Comparison of ENCODE assay signal across 8 mouse cellular contexts in genomic region chr11:114165656-114166362, GRCm38 (mm10).
A peak's percentile ranks its signal among the peaks of the same experiment; 100 is the strongest.
DNase-seq lines count a peak whose midpoint lies in the region; ATAC-seq and TF ChIP-seq lines count a peak whose summit lies in the region.

No protein-coding gene starts in this region.

- H3K36me3 ChIP-seq in liver, embryonic 12.5 days = no peaks in the 10 kb centered on the region
- H3K36me3 ChIP-seq in liver, embryonic 11.5 days (ENCODE audit: control insufficient read depth, insufficient read depth, low read length) = no peaks in the 10 kb centered on the region
- no peaks in the 10 kb centered on the region for H3K36me3 ChIP-seq in embryonic facial prominence, embryonic 15.5 days
- H3K36me3 ChIP-seq in hindbrain, postnatal 0 days (ENCODE audit: insufficient read depth, low read length) = no peaks in the 10 kb centered on the region
- no peaks in the 10 kb centered on the region for H3K36me3 ChIP-seq in neural tube, embryonic 13.5 days

- 34% methylated on average over 23 of the region's 23 CpGs for WGBS in liver, embryonic 12.5 days (ENCODE audit: insufficient replicate concordance)
- 28% methylated on average over 23 of the region's 23 CpGs for WGBS in liver, embryonic 11.5 days
- WGBS in embryonic facial prominence, embryonic 15.5 days = 19% methylated on average over 23 of the region's 23 CpGs
- WGBS in hindbrain, postnatal 0 days = 20% methylated on average over 23 of the region's 23 CpGs
- WGBS in neural tube, embryonic 13.5 days = 23% methylated on average over 23 of the region's 23 CpGs

- 0 out of 2 replicates have a peak overlapping the region, but pooled peaks have one; percentile 8 for H3K4me2 ChIP-seq in liver, embryonic 12.5 days
- no peak overlapping the region; the same call in 1 of the 2 replicates for H3K4me2 ChIP-seq in liver, embryonic 11.5 days
- H3K4me2 ChIP-seq in embryonic facial prominence, embryonic 15.5 days (replicated peaks) = peak overlapping the region; percentile 25; the same call in 1 of the 2 replicates
- H3K4me2 ChIP-seq in hindbrain, postnatal 0 days (ENCODE audit: low read depth, low read length) = peak overlapping the region; percentile 39
- H3K4me2 ChIP-seq in neural tube, embryonic 13.5 days = peak overlapping the region; percentile 35

- no peaks in the 10 kb centered on the region for H3K4me1 ChIP-seq in liver, embryonic 12.5 days
- no peaks in the 10 kb centered on the region for H3K4me1 ChIP-seq in liver, embryonic 11.5 days (replicated peaks; ENCODE audit: control insufficient read depth, insufficient read depth, low read length)
- peaks cover 9% of the 10 kb centered on the region; the same call in 1 of the 2 replicates for H3K4me1 ChIP-seq in embryonic facial prominence, embryonic 15.5 days
- peaks cover 7% of the 10 kb centered on the region; the same call in 1 of the 2 replicates for H3K4me1 ChIP-seq in hindbrain, postnatal 0 days (ENCODE audit: insufficient read depth, low read length)
- H3K4me1 ChIP-seq in neural tube, embryonic 13.5 days (replicated peaks) = peaks cover 19% of the 10 kb centered on the region

- no peak for DNase-seq in liver, embryonic 11.5 days (ENCODE audit: low spot score)
- peak; percentile 70 for DNase-seq in hindbrain, postnatal 0 days (ENCODE audit: low spot score)
- DNase-seq in natural killer cell, adult 2 months (ENCODE audit: low spot score in 2 of 2) = no peak
- DNase-seq in adrenal gland, postnatal 25 days = no peak
- no peak for DNase-seq in gastrocnemius, postnatal 25 days

- H3K27me3 ChIP-seq in liver, embryonic 12.5 days (replicated peaks) = peaks cover 13% of the 10 kb centered on the region
- H3K27me3 ChIP-seq in liver, embryonic 11.5 days (replicated peaks; ENCODE audit: control insufficient read depth, insufficient read depth, low read length) = peaks cover 3% of the 10 kb centered on the region; the same call in 1 of the 2 replicates
- no peaks in the 10 kb centered on the region for H3K27me3 ChIP-seq in embryonic facial prominence, embryonic 15.5 days
- no peaks in the 10 kb centered on the region for H3K27me3 ChIP-seq in hindbrain, postnatal 0 days (ENCODE audit: insufficient read depth, low read length)
- peaks cover 9% of the 10 kb centered on the region; the same call in 1 of the 2 replicates for H3K27me3 ChIP-seq in neural tube, embryonic 13.5 days

- no peaks in the 10 kb centered on the region for H3K9me3 ChIP-seq in liver, embryonic 12.5 days (replicated peaks)
- no peaks in the 10 kb centered on the region for H3K9me3 ChIP-seq in liver, embryonic 11.5 days (ENCODE audit: control insufficient read depth, low read length)
- H3K9me3 ChIP-seq in embryonic facial prominence, embryonic 15.5 days (replicated peaks) = no peaks in the 10 kb centered on the region
- H3K9me3 ChIP-seq in hindbrain, postnatal 0 days (ENCODE audit: low read length) = no peaks in the 10 kb centered on the region
- H3K9me3 ChIP-seq in neural tube, embryonic 13.5 days = no peaks in the 10 kb centered on the region

- H3K4me3 ChIP-seq in liver, embryonic 12.5 days = no peak overlapping the region
- H3K4me3 ChIP-seq in liver, embryonic 11.5 days (ENCODE audit: low read depth, low read length) = no peak overlapping the region
- H3K4me3 ChIP-seq in embryonic facial prominence, embryonic 15.5 days (replicated peaks) = no peak overlapping the region
- H3K4me3 ChIP-seq in hindbrain, postnatal 0 days (ENCODE audit: low read length) = no peak overlapping the region
- no peak overlapping the region for H3K4me3 ChIP-seq in neural tube, embryonic 13.5 days

- no peak overlapping the region for H3K27ac ChIP-seq in liver, embryonic 12.5 days
- no peak overlapping the region for H3K27ac ChIP-seq in liver, embryonic 11.5 days (ENCODE audit: low read depth, low read length)
- H3K27ac ChIP-seq in embryonic facial prominence, embryonic 15.5 days (replicated peaks) = no peak overlapping the region
- H3K27ac ChIP-seq in hindbrain, postnatal 0 days = no peak overlapping the region; the same call in 1 of the 2 replicates
- peak overlapping the region; percentile 78 for H3K27ac ChIP-seq in neural tube, embryonic 13.5 days (replicated peaks)

- no peak for ATAC-seq in liver, embryonic 12.5 days
- ATAC-seq in liver, embryonic 11.5 days (replicated peaks; ENCODE audit: low FRiP score) = no peak
- ATAC-seq in embryonic facial prominence, embryonic 15.5 days (ENCODE audit: insufficient number of reproducible peaks, low FRiP score, low TSS enrichment, low read depth) = no peak
- no peak for ATAC-seq in hindbrain, postnatal 0 days
- peak; percentile 63; the same call in 1 of the 2 replicates for ATAC-seq in neural tube, embryonic 13.5 days (ENCODE audit: low read depth)

- no peak for TF ChIP-seq CTCF in hindbrain, postnatal 0 days (IDR thresholded peaks at IDR 0.05; ENCODE audit: low read depth)

- no peak overlapping the region for H3K9ac ChIP-seq in liver, embryonic 12.5 days
- no peak overlapping the region for H3K9ac ChIP-seq in liver, embryonic 11.5 days (ENCODE audit: low read depth, low read length)
- no peak overlapping the region for H3K9ac ChIP-seq in embryonic facial prominence, embryonic 15.5 days
- H3K9ac ChIP-seq in hindbrain, postnatal 0 days (replicated peaks; ENCODE audit: low read length) = 0 out of 2 replicates have a peak overlapping the region, but pooled peaks have one; percentile 13
- H3K9ac ChIP-seq in neural tube, embryonic 13.5 days = peak overlapping the region; percentile 63

Comparison
In these comparisons a context has a peak if more than half of its experiments do, and no peak if none do; other contexts are left out.
1. H3K9ac ChIP-seq: peak in hindbrain, postnatal 0 days (single experiment) and neural tube, embryonic 13.5 days (single experiment); none in liver, embryonic 12.5 days (single experiment), liver, embryonic 11.5 days (single experiment) and embryonic facial prominence, embryonic 15.5 days (single experiment).